In genomic region chr3:128337031-128337430, GRCm38 (mm10) we compare ENCODE assay signal across 9 mouse cellular contexts.
A peak's percentile ranks its signal among the peaks of the same experiment; 100 is the strongest.
DNase-seq lines count a peak whose midpoint lies in the region; ATAC-seq and TF ChIP-seq lines count a peak whose summit lies in the region.
"Had no signal": no experiment of that assay in that cellular context is flagged by ENCODE, and none has a peak within 500 bp of the region (broad histone marks: within the 10 kb centered on the region; RNA-seq: fewer than 3 reads in every experiment).

No protein-coding gene starts in this region.

- H3K79me2 ChIP-seq in C2C12 (ENCODE audit: control insufficient read depth, insufficient read depth), result no peaks in the 10 kb centered on the region

- peak; percentile 79 for TF ChIP-seq CTCF in C2C12 (IDR thresholded peaks at IDR 0.05; ENCODE audit: control insufficient read depth, insufficient read depth, insufficient read length)
- TF ChIP-seq CTCF in kidney, postnatal 0 days (IDR thresholded peaks at IDR 0.05; ENCODE audit: low read depth), result peak; percentile 99

- no peaks in the 10 kb centered on the region for H3K4me1 ChIP-seq in embryonic facial prominence, embryonic 12.5 days
- H3K4me1 ChIP-seq in heart, embryonic 11.5 days (ENCODE audit: control insufficient read depth, insufficient read depth, low read length), result no peaks in the 10 kb centered on the region
- no peaks in the 10 kb centered on the region for H3K4me1 ChIP-seq in kidney, postnatal 0 days (replicated peaks; ENCODE audit: insufficient read depth, low read length)

- H3K79me3 ChIP-seq in C2C12 (ENCODE audit: low read depth), result no peaks in the 10 kb centered on the region

- no peak overlapping the region for H3K27ac ChIP-seq in embryonic facial prominence, embryonic 12.5 days
- no peak overlapping the region for H3K27ac ChIP-seq in heart, embryonic 11.5 days (ENCODE audit: low read depth, low read length)
- no peak overlapping the region for H3K27ac ChIP-seq in kidney, postnatal 0 days

- no peak overlapping the region for H3K9ac ChIP-seq in embryonic facial prominence, embryonic 12.5 days
- no peak overlapping the region for H3K9ac ChIP-seq in heart, embryonic 11.5 days (ENCODE audit: low read depth, low read length)
- no peak overlapping the region for H3K9ac ChIP-seq in kidney, postnatal 0 days (ENCODE audit: low read depth, low read length)

- H3K9me3 ChIP-seq in embryonic facial prominence, embryonic 12.5 days, result no peaks in the 10 kb centered on the region
- no peaks in the 10 kb centered on the region for H3K9me3 ChIP-seq in heart, embryonic 11.5 days (replicated peaks; ENCODE audit: control insufficient read depth, low read length)
- no peaks in the 10 kb centered on the region for H3K9me3 ChIP-seq in kidney, postnatal 0 days (replicated peaks; ENCODE audit: low read length)

- no peaks in the 10 kb centered on the region for H3K36me3 ChIP-seq in C2C12 (ENCODE audit: control insufficient read depth, insufficient read depth)
- H3K36me3 ChIP-seq in embryonic facial prominence, embryonic 12.5 days, result no peaks in the 10 kb centered on the region
- no peaks in the 10 kb centered on the region for H3K36me3 ChIP-seq in heart, embryonic 11.5 days (ENCODE audit: control insufficient read depth, insufficient read depth, low read length)
- H3K36me3 ChIP-seq in kidney, postnatal 0 days (ENCODE audit: insufficient read depth, low read length), result no peaks in the 10 kb centered on the region

- H3K27me3 ChIP-seq in C2C12 (ENCODE audit: control insufficient read depth, insufficient read depth, insufficient read length), result no peaks in the 10 kb centered on the region
- H3K27me3 ChIP-seq in embryonic facial prominence, embryonic 12.5 days, result no peaks in the 10 kb centered on the region
- no peaks in the 10 kb centered on the region for H3K27me3 ChIP-seq in heart, embryonic 11.5 days (ENCODE audit: control insufficient read depth, insufficient read depth, low read length)
- H3K27me3 ChIP-seq in kidney, postnatal 0 days (ENCODE audit: insufficient read depth, low read length), result no peaks in the 10 kb centered on the region

- H3ac ChIP-seq in C2C12 (ENCODE audit: control insufficient read depth, insufficient read length, low read depth), result no peak overlapping the region

- no peak overlapping the region for H3K4me2 ChIP-seq in embryonic facial prominence, embryonic 12.5 days (replicated peaks)
- H3K4me2 ChIP-seq in heart, embryonic 11.5 days, result no peak overlapping the region
- no peak overlapping the region for H3K4me2 ChIP-seq in kidney, postnatal 0 days (ENCODE audit: low read length)

- 23% methylated on average over 5 of the region's 5 CpGs for WGBS in embryonic facial prominence, embryonic 12.5 days
- WGBS in heart, embryonic 11.5 days (ENCODE audit: insufficient replicate concordance), result 20% methylated on average over 5 of the region's 5 CpGs
- 28% methylated on average over 5 of the region's 5 CpGs for WGBS in kidney, postnatal 0 days

- DNase-seq in adrenal gland, postnatal 25 days, result peak; percentile 47
- peak; percentile 97 for DNase-seq in kidney, postnatal 0 days (ENCODE audit: low spot score)
- peak; percentile 49 for DNase-seq in liver
- peak; percentile 71 for DNase-seq in neural tube, embryonic 10.5 days (ENCODE audit: extremely low spot score, low spot score)
- peak; percentile 45 for DNase-seq in testis, postnatal 14 days (ENCODE audit: low spot score)

- no peak overlapping the region for H3K4me3 ChIP-seq in C2C12 (ENCODE audit: insufficient read depth, poor library complexity, severe bottlenecking)
- H3K4me3 ChIP-seq in embryonic facial prominence, embryonic 12.5 days, result no peak overlapping the region
- H3K4me3 ChIP-seq in heart, embryonic 11.5 days (ENCODE audit: low read depth, low read length), result no peak overlapping the region
- H3K4me3 ChIP-seq in kidney, postnatal 0 days (replicated peaks; ENCODE audit: low read depth, low read length), result no peak overlapping the region
- H3K4me3 ChIP-seq: erythroblast, embryonic 14.5 days had no signal

- peak; percentile 64; the same call in 1 of the 2 replicates for ATAC-seq in embryonic facial prominence, embryonic 12.5 days (ENCODE audit: insufficient number of reproducible peaks, insufficient read depth, low FRiP score, low TSS enrichment)
- ATAC-seq in heart, embryonic 11.5 days (replicated peaks; ENCODE audit: insufficient number of reproducible peaks, low FRiP score, low TSS enrichment), result peak; percentile 52; the same call in 1 of the 2 replicates
- ATAC-seq in kidney, postnatal 0 days (replicated peaks; ENCODE audit: low FRiP score, low read depth), result peak; percentile 84

TF ChIP-seq in C2C12, 6 proteins besides CTCF, POLR2A, EP300 and RAD21:
- TF ChIP-seq MAX (IDR thresholded peaks at IDR 0.05) (no peak), FOSL1 (IDR thresholded peaks at IDR 0.05; ENCODE audit: insufficient read depth, low read length, poor library complexity, severe bottlenecking) (no peak), MYOG (IDR thresholded peaks at IDR 0.05; ENCODE audit: control insufficient read depth, extremely low read depth, insufficient read length) (no peak), USF1 (IDR thresholded peaks at IDR 0.05; ENCODE audit: low read depth) (no peak), MYOD1 (IDR thresholded peaks at IDR 0.05; ENCODE audit: control insufficient read depth, insufficient read length, low read depth) (no peak), CEBPB (IDR thresholded peaks at IDR 0.05; ENCODE audit: low read depth) (no peak)
TF ChIP-seq in C2C12: peak in this region for 0.

Comparison
In these comparisons a context has a peak if more than half of its experiments do, and no peak if none do; other contexts are left out.
1. DNase-seq: peak in every context shown above with its lines; median percentile 97 in kidney, postnatal 0 days; 71 in neural tube, embryonic 10.5 days; 49 in liver; 47 in adrenal gland, postnatal 25 days; 45 in testis, postnatal 14 days.